Mouse (Mus musculus): ENCODE data around the gene Cdc34b. TPM values are rescaled to one million over a fixed set of nuclear protein-coding genes. Genes with fewer than 3 reads are reported as not detected.

Gene Cdc34b
- polyA plus RNA-seq, 1 experiment from 2014 or later = 0.12 TPM

- peak; percentile 45 for DNase-seq (ENCODE audit: low spot score)
Measured at GRCm38 (mm10) chr11:94732773-94733172, 8.8 kb upstream of the Cdc34b start.

GRCm38 (mm10) chr11:94735746-94736145 lies 5.8 kb upstream of the Cdc34b start:
- no peak for DNase-seq (ENCODE audit: low spot score)

- peak; percentile 17 for DNase-seq (ENCODE audit: low spot score)
Measured at GRCm38 (mm10) chr11:94752946-94753713, 11.5 kb downstream of the Cdc34b start.

GRCm38 (mm10) chr11:94759916-94760315 lies 18.3 kb downstream of the Cdc34b start:
- DNase-seq (ENCODE audit: low spot score) = no peak

GRCm38 (mm10) chr11:94760364-94760763 lies 18.8 kb downstream of the Cdc34b start:
- DNase-seq (ENCODE audit: low spot score) = no peak

GRCm38 (mm10) chr11:94760799-94761198 lies 19.2 kb downstream of the Cdc34b start:
- DNase-seq (ENCODE audit: low spot score) = no peak

GRCm38 (mm10) chr11:94762281-94762680 lies 20.7 kb downstream of the Cdc34b start:
- DNase-seq (ENCODE audit: low spot score) = no peak

- DNase-seq (ENCODE audit: low spot score) = no peak
Measured at GRCm38 (mm10) chr11:94762775-94763174, 21.2 kb downstream of the Cdc34b start.

- DNase-seq (ENCODE audit: low spot score) = no peak
Measured at GRCm38 (mm10) chr11:94767241-94767640, 25.7 kb downstream of the Cdc34b start.

- no peak for DNase-seq (ENCODE audit: low spot score)
Measured at GRCm38 (mm10) chr11:94772363-94773055, 30.9 kb downstream of the Cdc34b start.

- peak; percentile 39 for DNase-seq (ENCODE audit: low spot score)
Measured at GRCm38 (mm10) chr11:94773851-94774250, 32.3 kb downstream of the Cdc34b start.

- DNase-seq (ENCODE audit: low spot score) = no peak
Measured at GRCm38 (mm10) chr11:94774887-94775497, 33.4 kb downstream of the Cdc34b start.

- no peak for DNase-seq (ENCODE audit: low spot score)
Measured at GRCm38 (mm10) chr11:94782603-94783002, 41.0 kb downstream of the Cdc34b start, which contains the start of gene Tmem92. Tmem92 (minus strand) TSS chr11:94782703.

GRCm38 (mm10) chr11:94785247-94785646 lies 43.7 kb downstream of the Cdc34b start:
- peak; percentile 61 for DNase-seq (ENCODE audit: low spot score)

- no peak for DNase-seq (ENCODE audit: low spot score)
Measured at GRCm38 (mm10) chr11:94791700-94792099, 50.1 kb downstream of the Cdc34b start.

Other genes starting within 250 kb of the Cdc34b start
- 0.78 and 0.91 TPM in 2 replicates for gene Epn3, start 241.8 kb upstream of the Cdc34b start, polyA plus RNA-seq (2015; fragmentation: Nextera tagmentation; extraction: Ambion mirVana)
- 0.14 and 0.17 TPM in 2 replicates for gene Mycbpap, start 220.0 kb upstream of the Cdc34b start, polyA plus RNA-seq (2015; fragmentation: Nextera tagmentation; extraction: Ambion mirVana)
- gene Rsad1, start 192.5 kb upstream of the Cdc34b start, polyA plus RNA-seq (2015; fragmentation: Nextera tagmentation; extraction: Ambion mirVana) = 2.4 and 3.2 TPM in 2 replicates
- 0.94 and 1.3 TPM in 2 replicates for gene Chad, start 176.7 kb upstream of the Cdc34b start, polyA plus RNA-seq (2015; fragmentation: Nextera tagmentation; extraction: Ambion mirVana)
- gene Acsf2, start 139.9 kb upstream of the Cdc34b start, polyA plus RNA-seq (2015; fragmentation: Nextera tagmentation; extraction: Ambion mirVana) = 2.7 and 3.0 TPM in 2 replicates
- 114 and 118 TPM in 2 replicates for gene Lrrc59, start 112.0 kb upstream of the Cdc34b start, polyA plus RNA-seq (2015; fragmentation: Nextera tagmentation; extraction: Ambion mirVana)
- 109 and 134 TPM in 2 replicates for gene Mrpl27, start 88.0 kb upstream of the Cdc34b start, polyA plus RNA-seq (2015; fragmentation: Nextera tagmentation; extraction: Ambion mirVana)
- 16.2 and 16.8 TPM in 2 replicates for gene Eme1, start 87.8 kb upstream of the Cdc34b start, polyA plus RNA-seq (2015; fragmentation: Nextera tagmentation; extraction: Ambion mirVana)
- gene Xylt2, start 64.3 kb upstream of the Cdc34b start, polyA plus RNA-seq (2015; fragmentation: Nextera tagmentation; extraction: Ambion mirVana) = 13.0 and 15.4 TPM in 2 replicates
- gene Gm11541, start 37.3 kb upstream of the Cdc34b start, polyA plus RNA-seq (2015; fragmentation: Nextera tagmentation; extraction: Ambion mirVana) = 0.08 and 0.13 TPM in 2 replicates
- gene Tmem92, start 40.9 kb downstream of the Cdc34b start, polyA plus RNA-seq (2015; fragmentation: Nextera tagmentation; extraction: Ambion mirVana) = 0.18 and 0.21 TPM in 2 replicates
- gene Col1a1, start 194.4 kb downstream of the Cdc34b start, polyA plus RNA-seq (2015; fragmentation: Nextera tagmentation; extraction: Ambion mirVana) = 64.3 and 68.9 TPM in 2 replicates
- not detected in 2 replicates for gene Hils1, start 225.8 kb downstream of the Cdc34b start, polyA plus RNA-seq (2015; fragmentation: Nextera tagmentation; extraction: Ambion mirVana)
- gene Sgca, start 234.5 kb downstream of the Cdc34b start, polyA plus RNA-seq (2015; fragmentation: Nextera tagmentation; extraction: Ambion mirVana) = 0.22 and 0.30 TPM in 2 replicates
- 21.5 and 27.9 TPM in 2 replicates for gene Ppp1r9b, start 249.3 kb downstream of the Cdc34b start, polyA plus RNA-seq (2015; fragmentation: Nextera tagmentation; extraction: Ambion mirVana)

All from thymus, postnatal 0 days (tissue).